Mouse (Mus musculus): ENCODE measurements around the gene Slit2.

- TF ChIP-seq CTCF (IDR thresholded peaks at IDR 0.05; ENCODE audit: low read depth), result no peak
- TF ChIP-seq EP300 (optimal IDR thresholded peaks at IDR 0.05), result no peak
Measured at GRCm38 (mm10) chr5:48301186-48301585, 318.2 kb downstream of the Slit2 start.

Measured in stomach, postnatal 0 days (tissue).